Comparison of ENCODE assay signal across 12 mouse cellular contexts in the genomic region with DNA sequence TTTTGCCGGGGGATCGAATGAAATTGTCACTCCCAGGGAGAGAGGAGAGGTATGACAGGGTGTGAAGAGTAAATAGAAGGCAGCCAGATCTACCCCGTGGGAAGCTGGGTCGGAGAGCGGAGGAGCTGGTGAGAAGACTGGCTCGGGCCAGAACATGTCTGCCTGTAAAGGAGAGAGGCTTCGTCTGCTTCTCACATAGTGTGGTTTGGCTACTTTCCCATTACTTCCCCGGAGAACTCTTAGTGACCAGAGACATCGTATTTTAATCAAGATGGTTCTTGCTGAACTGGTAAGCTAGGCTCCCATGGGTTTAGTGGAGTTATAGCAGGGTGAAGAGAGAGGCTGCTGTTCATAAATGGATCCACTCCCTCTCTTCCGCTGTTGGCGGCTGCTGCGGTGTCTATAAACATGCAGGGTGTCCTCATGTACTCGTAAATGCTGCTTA.
DNase-seq lines count a peak whose midpoint lies in the region; ATAC-seq and TF ChIP-seq lines count a peak whose summit lies in the region.
"Had no signal": no experiment of that assay in that cellular context is flagged by ENCODE, and none has a peak within 500 bp of the region (broad histone marks: within the 10 kb centered on the region; RNA-seq: fewer than 3 reads in every experiment).

No protein-coding gene starts in this region.

- 0 out of 2 replicates have a peak overlapping the region, but pooled peaks have one; percentile 1 for H3K27ac ChIP-seq in stomach, embryonic 14.5 days (ENCODE audit: low read length)
- no peak overlapping the region; the same call in 1 of the 2 replicates for H3K27ac ChIP-seq in stomach, postnatal 0 days (replicated peaks)
- H3K27ac ChIP-seq in kidney, embryonic 16.5 days (ENCODE audit: low read length): peak overlapping the region; percentile 84

- 61% methylated on average over 13 of the region's 13 CpGs for WGBS in stomach, embryonic 14.5 days
- 50% methylated on average over 13 of the region's 13 CpGs for WGBS in stomach, postnatal 0 days
- 53% methylated on average over 13 of the region's 13 CpGs for WGBS in kidney, embryonic 16.5 days

- peak; percentile 51 for DNase-seq in heart, adult 8-10 months (ENCODE audit: low spot score)
- no peak for DNase-seq in heart, postnatal 14 days
- no peak for DNase-seq in stomach, postnatal 0 days (ENCODE audit: low spot score)
- no peak for DNase-seq in c-Kit-positive CD71-positive TER-119-positive erythroid progenitor cells, embryonic 14.5 days (ENCODE audit: low spot score)
- no peak for DNase-seq in gastrocnemius, postnatal 36 days
- DNase-seq in adrenal gland, adult 8-10 months: no peak
- DNase-seq: gastrocnemius, postnatal 10 days; midbrain, embryonic 14.5 days; spleen, adult 18-20 months had no signal

- TF ChIP-seq CTCF in stomach, postnatal 0 days (IDR thresholded peaks at IDR 0.05; ENCODE audit: low read depth): no peak

- no peaks in the 10 kb centered on the region for H3K9me3 ChIP-seq in stomach, embryonic 14.5 days (ENCODE audit: control insufficient read depth, low read depth, low read length)
- H3K9me3 ChIP-seq in stomach, postnatal 0 days (ENCODE audit: control insufficient read depth, low read length): no peaks in the 10 kb centered on the region
- no peaks in the 10 kb centered on the region for H3K9me3 ChIP-seq in kidney, embryonic 16.5 days (ENCODE audit: low read length)

- 0 out of 2 replicates have a peak, but pooled peaks cover 6% of the 10 kb centered on the region for H3K4me1 ChIP-seq in stomach, embryonic 14.5 days (ENCODE audit: control insufficient read depth, insufficient read depth, low read length)
- H3K4me1 ChIP-seq in stomach, postnatal 0 days (replicated peaks; ENCODE audit: control insufficient read depth, insufficient read depth): no peaks in the 10 kb centered on the region
- peaks cover 14% of the 10 kb centered on the region for H3K4me1 ChIP-seq in kidney, embryonic 16.5 days (ENCODE audit: insufficient read depth, low read length)

- no peaks in the 10 kb centered on the region for H3K36me3 ChIP-seq in stomach, embryonic 14.5 days (ENCODE audit: control insufficient read depth, insufficient read depth, low read length)
- H3K36me3 ChIP-seq in stomach, postnatal 0 days (ENCODE audit: control insufficient read depth, insufficient read depth, low read length): no peaks in the 10 kb centered on the region
- no peaks in the 10 kb centered on the region for H3K36me3 ChIP-seq in kidney, embryonic 16.5 days (ENCODE audit: insufficient read depth, low read length)

- H3K4me3 ChIP-seq in stomach, embryonic 14.5 days (ENCODE audit: low read depth, low read length): no peak overlapping the region
- H3K4me3 ChIP-seq in stomach, postnatal 0 days (ENCODE audit: low read depth, low read length): no peak overlapping the region
- H3K4me3 ChIP-seq in kidney, embryonic 16.5 days (ENCODE audit: low read length): no peak overlapping the region

- no peaks in the 10 kb centered on the region for H3K27me3 ChIP-seq in stomach, embryonic 14.5 days (ENCODE audit: control insufficient read depth, insufficient read depth, low read length)
- H3K27me3 ChIP-seq in stomach, postnatal 0 days (ENCODE audit: control insufficient read depth, insufficient read depth, low read length): no peaks in the 10 kb centered on the region
- no peaks in the 10 kb centered on the region for H3K27me3 ChIP-seq in kidney, embryonic 16.5 days (ENCODE audit: insufficient read depth, low read length)
- H3K27me3 ChIP-seq: CH12.LX had no signal

- no peak for ATAC-seq in stomach, embryonic 14.5 days (ENCODE audit: insufficient number of reproducible peaks, insufficient read depth, low FRiP score, low read depth)
- ATAC-seq in stomach, postnatal 0 days (ENCODE audit: low FRiP score, low TSS enrichment): no peak
- ATAC-seq in kidney, embryonic 16.5 days (ENCODE audit: low FRiP score, low TSS enrichment): peak; percentile 82

- TF ChIP-seq EP300 in stomach, postnatal 0 days (optimal IDR thresholded peaks at IDR 0.05): no peak

- intact Hi-C loops in heart, postnatal 14 days (cut with DNase I): no loop called here
- intact Hi-C loops in gastrocnemius, postnatal 36 days (cut with DNase I): no loop called here

- H3K4me2 ChIP-seq in stomach, embryonic 14.5 days (replicated peaks; ENCODE audit: low read depth, low read length): no peak overlapping the region
- H3K4me2 ChIP-seq in stomach, postnatal 0 days (replicated peaks; ENCODE audit: low read depth): no peak overlapping the region
- no peak overlapping the region for H3K4me2 ChIP-seq in kidney, embryonic 16.5 days (replicated peaks; ENCODE audit: low read depth, low read length)

- H3K9ac ChIP-seq in stomach, embryonic 14.5 days (replicated peaks; ENCODE audit: low read depth, low read length): no peak overlapping the region
- H3K9ac ChIP-seq in stomach, postnatal 0 days (ENCODE audit: low read length): no peak overlapping the region
- no peak overlapping the region for H3K9ac ChIP-seq in kidney, embryonic 16.5 days (replicated peaks; ENCODE audit: low read length)
